Mouse (Mus musculus): ENCODE measurements around the gene Cntfr. TPM values are rescaled to one million over a fixed set of nuclear protein-coding genes. Genes with fewer than 3 reads are reported as not detected.
"Not testable (repeated sequence)": the region's sequence is repeated elsewhere in the genome, so short reads cannot be mapped to it uniquely, and the experiment has no call there.

Cntfr gene
- total and polyA plus RNA-seq, 3 experiments: 0.33 to 1.7 TPM; not detected in 1

DNA sequence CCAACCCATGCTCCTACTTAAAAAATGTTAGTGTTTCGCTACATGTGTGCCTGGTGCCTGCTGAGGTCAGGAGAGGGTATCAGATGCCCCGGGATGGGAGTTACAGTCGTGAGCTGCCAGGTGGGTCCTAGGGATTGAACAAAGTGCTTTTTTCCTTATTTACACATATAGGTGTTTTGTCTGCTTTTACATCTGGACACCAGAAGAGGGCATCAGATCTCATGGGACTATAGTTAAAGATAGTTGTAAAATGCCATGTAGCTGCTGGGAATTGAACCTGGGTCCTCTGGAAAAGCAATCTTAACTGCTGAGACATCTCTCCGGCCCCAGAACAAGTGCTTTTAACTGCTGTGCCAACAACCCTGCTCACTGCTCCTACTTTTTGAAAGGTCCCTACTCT lies 13.3 kb upstream of the Cntfr start:
- TF ChIP-seq POLR2AphosphoS5 (IDR thresholded peaks at IDR 0.05; ENCODE audit: insufficient replicate concordance, low read depth, low read length) (no peak), TAL1 (conservative IDR thresholded peaks at IDR 0.05; ENCODE audit: low read depth, low read length) (no peak), GATA1 (IDR thresholded peaks at IDR 0.05; ENCODE audit: borderline replicate concordance, low read length) (no peak), GATA2 (IDR thresholded peaks at IDR 0.05; ENCODE audit: borderline replicate concordance, low read depth, low read length) (no peak), CTCF (IDR thresholded peaks at IDR 0.05; ENCODE audit: low read depth, low read length) (no peak)
- Histone ChIP-seq H3K4me3 (ENCODE audit: low read depth, low read length) (no peak overlapping the region), H3K27me3 (ENCODE audit: insufficient read depth, low read length) (peaks cover 17% of the 10 kb centered on the region), H3K36me3 (replicated peaks) (peaks cover 37% of the 10 kb centered on the region), H3K4me1 (ENCODE audit: insufficient read depth, low read depth, low read length) (peaks cover 51% of the 10 kb centered on the region), H3K9me3 (replicated peaks) (no peaks in the 10 kb centered on the region)
- ATAC-seq (ENCODE audit: extremely low read depth, insufficient number of reproducible peaks, low FRiP score, poor library complexity, severe bottlenecking) (no peak), DNase-seq (ENCODE audit: low spot score) (no peak)

DNA sequence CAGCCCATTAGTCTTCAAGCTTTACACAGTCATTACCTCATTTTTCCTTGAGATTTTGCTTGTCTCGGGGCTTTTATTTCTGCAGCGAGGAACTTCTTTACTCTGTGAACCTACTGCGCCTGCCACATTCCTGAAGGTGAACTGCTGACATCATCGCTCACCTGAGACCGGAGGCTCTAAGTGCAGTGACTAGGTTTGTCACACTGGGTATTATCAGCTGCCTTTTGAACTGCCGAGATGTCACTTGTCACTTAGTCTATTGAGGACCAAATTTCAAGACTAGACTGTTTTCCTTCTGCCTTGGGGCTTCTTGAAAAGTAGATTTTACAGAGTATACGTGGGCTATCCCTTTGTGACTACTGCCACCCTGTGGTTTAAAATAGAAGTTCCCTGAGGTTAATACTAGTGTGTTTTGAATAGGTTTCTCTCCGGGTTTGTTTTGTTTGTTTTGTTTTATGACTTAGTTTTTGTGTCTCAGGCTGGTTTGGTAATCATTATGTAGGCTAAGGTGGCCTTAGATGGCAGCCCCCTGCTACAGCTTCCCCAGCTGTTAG lies 11.4 kb upstream of the Cntfr start:
- Histone ChIP-seq H3K4me1 (ENCODE audit: insufficient read depth, low read depth, low read length) (peaks cover 36% of the 10 kb centered on the region), H3K4me3 (ENCODE audit: low read depth, low read length) (no peak overlapping the region), H3K36me3 (replicated peaks) (peaks cover 27% of the 10 kb centered on the region), H3K27me3 (ENCODE audit: insufficient read depth, low read length) (peaks cover 23% of the 10 kb centered on the region), H3K9me3 (replicated peaks) (no peaks in the 10 kb centered on the region)
- TF ChIP-seq CTCF (IDR thresholded peaks at IDR 0.05; ENCODE audit: low read depth, low read length) (no peak), GATA1 (IDR thresholded peaks at IDR 0.05; ENCODE audit: borderline replicate concordance, low read length) (no peak), POLR2AphosphoS5 (IDR thresholded peaks at IDR 0.05; ENCODE audit: insufficient replicate concordance, low read depth, low read length) (no peak), TAL1 (conservative IDR thresholded peaks at IDR 0.05; ENCODE audit: low read depth, low read length) (no peak), GATA2 (IDR thresholded peaks at IDR 0.05; ENCODE audit: borderline replicate concordance, low read depth, low read length) (no peak)
- DNase-seq (ENCODE audit: low spot score): no peak
- no peak for ATAC-seq (ENCODE audit: extremely low read depth, insufficient number of reproducible peaks, low FRiP score, poor library complexity, severe bottlenecking)

DNA sequence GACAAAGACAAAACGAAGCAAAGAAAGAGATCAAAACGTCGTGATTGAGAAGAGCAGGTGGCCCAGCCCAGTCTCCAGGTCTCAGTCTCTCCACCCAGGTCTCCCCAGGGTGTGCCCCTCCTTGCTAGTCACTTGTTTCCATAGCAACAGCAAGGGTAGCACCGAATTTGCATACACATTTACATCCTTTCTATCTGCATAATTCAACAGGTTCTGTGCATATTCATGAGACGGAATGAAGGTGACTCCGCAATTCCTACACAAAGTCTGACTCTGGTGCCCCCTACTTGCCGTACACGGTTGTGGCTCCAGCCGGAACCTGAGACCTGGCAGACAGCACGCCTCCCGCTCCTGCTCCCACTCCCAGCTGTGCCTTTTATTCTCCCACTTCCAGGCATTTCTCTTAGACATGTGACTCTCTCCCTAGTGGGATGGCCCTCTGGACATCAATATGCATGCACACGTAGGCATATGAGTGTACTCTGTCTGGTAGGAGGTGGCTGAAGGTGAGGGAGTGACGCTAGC lies 10.2 kb upstream of the Cntfr start:
- peaks cover 28% of the 10 kb centered on the region for H3K4me1 ChIP-seq (ENCODE audit: insufficient read depth, low read depth, low read length)
- TF ChIP-seq CTCF (IDR thresholded peaks at IDR 0.05; ENCODE audit: low read depth, low read length) (no peak), GATA1 (IDR thresholded peaks at IDR 0.05; ENCODE audit: borderline replicate concordance, low read length) (no peak), GATA2 (IDR thresholded peaks at IDR 0.05; ENCODE audit: borderline replicate concordance, low read depth, low read length) (no peak), TAL1 (conservative IDR thresholded peaks at IDR 0.05; ENCODE audit: low read depth, low read length) (no peak), POLR2AphosphoS5 (IDR thresholded peaks at IDR 0.05; ENCODE audit: insufficient replicate concordance, low read depth, low read length) (no peak)
- peak; percentile 44 for DNase-seq (ENCODE audit: low spot score)
- H3K36me3 ChIP-seq (replicated peaks): peaks cover 20% of the 10 kb centered on the region
- no peaks in the 10 kb centered on the region for H3K9me3 ChIP-seq (replicated peaks)
- ATAC-seq (ENCODE audit: extremely low read depth, insufficient number of reproducible peaks, low FRiP score, poor library complexity, severe bottlenecking): peak; percentile 22
- H3K4me3 ChIP-seq (ENCODE audit: low read depth, low read length): no peak overlapping the region
- peaks cover 23% of the 10 kb centered on the region for H3K27me3 ChIP-seq (ENCODE audit: insufficient read depth, low read length)

DNA sequence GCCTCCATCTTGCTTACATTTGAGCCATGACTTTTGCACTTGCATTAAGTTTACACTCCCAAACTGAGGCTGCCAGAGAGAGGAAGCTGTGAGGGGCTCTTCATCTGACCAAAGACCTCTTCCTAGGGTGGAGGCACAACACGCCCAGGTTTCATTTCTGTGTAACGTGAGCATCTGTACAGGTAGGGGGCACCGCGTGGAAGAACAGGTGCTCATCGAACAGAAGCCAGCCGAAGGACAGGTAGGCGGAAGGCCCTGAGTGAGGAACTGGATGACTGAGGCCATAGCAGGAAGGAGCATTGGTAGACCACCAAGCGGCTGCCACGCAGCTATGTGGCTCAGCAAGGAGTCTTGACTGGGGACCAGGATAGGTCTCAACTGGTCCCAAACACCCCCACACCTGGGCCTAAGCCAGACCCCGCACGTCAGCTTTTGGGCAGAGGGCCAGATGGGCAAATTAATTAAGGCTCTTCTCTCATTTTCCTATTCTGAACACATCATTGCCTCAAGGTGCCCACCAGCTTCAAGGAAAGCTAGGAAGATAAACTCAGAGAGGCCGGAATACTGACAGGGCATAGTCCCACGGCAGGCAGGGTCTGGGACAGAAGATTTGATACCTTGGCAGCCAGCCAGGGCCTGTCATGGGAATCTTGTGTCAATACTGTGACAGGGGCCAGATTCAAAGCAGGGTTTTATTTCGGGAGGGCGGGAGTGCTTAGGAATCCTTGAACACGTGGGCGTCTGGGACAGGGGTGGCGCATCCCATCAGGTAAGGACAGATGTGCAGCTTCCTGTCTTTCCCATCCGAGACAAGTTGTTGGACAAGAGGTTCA lies 9.2 kb upstream of the Cntfr start:
- H3K27me3 ChIP-seq (ENCODE audit: insufficient read depth, low read length): peaks cover 23% of the 10 kb centered on the region

DNA sequence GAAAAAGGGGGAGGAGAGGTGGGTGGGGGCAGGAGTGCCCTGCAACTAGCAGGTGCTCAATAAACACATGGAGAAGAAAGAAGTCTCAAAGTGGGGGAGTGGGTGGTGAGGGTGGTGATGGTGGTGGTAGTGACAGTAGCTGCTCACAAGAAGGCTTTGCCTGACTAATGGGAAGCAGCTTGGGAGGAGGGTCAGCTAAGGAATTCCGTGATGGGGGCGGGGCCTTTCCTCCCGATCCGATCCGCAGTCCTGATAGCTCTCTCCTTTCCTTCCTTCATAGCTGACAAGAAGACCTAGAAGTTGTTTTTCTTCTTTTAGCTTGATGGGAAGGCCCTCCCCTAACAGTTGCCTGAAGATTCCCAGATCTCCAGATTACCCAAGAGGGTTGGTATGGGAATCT lies 7.8 kb upstream of the Cntfr start:
- DNase-seq (ENCODE audit: low spot score) (no peak), ATAC-seq (ENCODE audit: extremely low read depth, insufficient number of reproducible peaks, low FRiP score, poor library complexity, severe bottlenecking) (no peak)
- no peaks in the 10 kb centered on the region for H3K36me3 ChIP-seq (replicated peaks)
- H3K9me3 ChIP-seq (replicated peaks): no peaks in the 10 kb centered on the region
- peaks cover 23% of the 10 kb centered on the region for H3K27me3 ChIP-seq (ENCODE audit: insufficient read depth, low read length)
- TF ChIP-seq GATA1 (IDR thresholded peaks at IDR 0.05; ENCODE audit: borderline replicate concordance, low read length) (no peak), CTCF (IDR thresholded peaks at IDR 0.05; ENCODE audit: low read depth, low read length) (no peak), GATA2 (IDR thresholded peaks at IDR 0.05; ENCODE audit: borderline replicate concordance, low read depth, low read length) (no peak), POLR2AphosphoS5 (IDR thresholded peaks at IDR 0.05; ENCODE audit: insufficient replicate concordance, low read depth, low read length) (no peak), TAL1 (conservative IDR thresholded peaks at IDR 0.05; ENCODE audit: low read depth, low read length) (no peak)
- H3K4me1 ChIP-seq (ENCODE audit: insufficient read depth, low read depth, low read length): peaks cover 15% of the 10 kb centered on the region
- H3K4me3 ChIP-seq (ENCODE audit: low read depth, low read length): no peak overlapping the region

More for the DNA sequence above, 9.2 kb upstream of the Cntfr start:
- H3K36me3 ChIP-seq (replicated peaks): peaks cover 11% of the 10 kb centered on the region
- no peak for TF ChIP-seq TAL1 (conservative IDR thresholded peaks at IDR 0.05; ENCODE audit: low read depth, low read length)
- TF ChIP-seq GATA1 (IDR thresholded peaks at IDR 0.05; ENCODE audit: borderline replicate concordance, low read length): no peak
- no peaks in the 10 kb centered on the region for H3K9me3 ChIP-seq (replicated peaks)
- ATAC-seq (ENCODE audit: extremely low read depth, insufficient number of reproducible peaks, low FRiP score, poor library complexity, severe bottlenecking): no peak
- no peak overlapping the region for H3K4me3 ChIP-seq (ENCODE audit: low read depth, low read length)
- no peak for DNase-seq (ENCODE audit: low spot score)
- H3K4me1 ChIP-seq (ENCODE audit: insufficient read depth, low read depth, low read length): peaks cover 18% of the 10 kb centered on the region

DNA sequence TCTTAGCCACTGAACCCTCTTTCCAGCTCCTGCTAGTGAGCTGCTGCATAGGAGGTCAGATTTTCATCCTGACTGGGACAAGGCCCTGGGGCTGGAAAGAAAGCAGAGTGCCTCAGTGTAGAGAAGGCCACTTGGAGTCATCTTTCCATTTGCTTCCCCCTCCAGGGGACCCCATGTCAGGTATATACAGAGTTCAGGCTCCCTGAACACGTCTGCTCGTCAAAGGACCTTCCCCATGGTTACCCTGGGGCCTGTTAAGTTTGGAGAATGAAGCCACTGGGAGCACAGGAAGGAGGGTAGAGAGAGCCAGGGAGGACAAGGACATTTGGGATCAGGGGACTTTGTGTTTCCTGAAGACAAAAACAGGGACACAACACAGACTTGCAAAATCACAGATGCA lies 5.3 kb upstream of the Cntfr start:
- ATAC-seq (ENCODE audit: extremely low read depth, insufficient number of reproducible peaks, low FRiP score, poor library complexity, severe bottlenecking); DNase-seq (ENCODE audit: low spot score); H3K4me3 ChIP-seq (ENCODE audit: low read depth, low read length); H3K9me3 ChIP-seq (replicated peaks); H3K4me1 ChIP-seq (ENCODE audit: insufficient read depth, low read depth, low read length); H3K36me3 ChIP-seq (replicated peaks): not testable (repeated sequence)
- H3K27me3 ChIP-seq (ENCODE audit: insufficient read depth, low read length): peaks cover 16% of the 10 kb centered on the region

DNA sequence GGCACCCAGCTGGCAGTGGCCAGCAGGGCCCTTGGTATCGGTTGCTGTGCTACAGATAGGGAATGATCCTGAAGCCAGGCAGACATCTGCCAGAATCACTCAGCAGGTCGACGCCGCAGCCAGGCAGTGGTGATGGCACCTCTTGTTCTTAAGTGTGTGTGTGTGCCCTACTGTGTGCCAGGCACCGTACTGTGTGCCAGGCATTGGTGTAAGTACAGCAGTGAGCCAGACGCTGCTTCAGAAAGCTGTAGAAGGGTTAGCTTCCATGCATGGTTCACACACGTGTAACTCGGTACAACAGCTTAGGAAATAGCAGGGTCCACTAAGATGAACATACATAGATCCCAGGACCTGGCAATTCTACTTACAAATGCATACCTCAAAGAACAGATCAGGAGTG lies 3.3 kb upstream of the Cntfr start:
- not testable (repeated sequence) for ATAC-seq (ENCODE audit: extremely low read depth, insufficient number of reproducible peaks, low FRiP score, poor library complexity, severe bottlenecking); DNase-seq (ENCODE audit: low spot score); H3K9me3 ChIP-seq (replicated peaks); H3K27me3 ChIP-seq (ENCODE audit: insufficient read depth, low read length); H3K4me3 ChIP-seq (ENCODE audit: low read depth, low read length); H3K4me1 ChIP-seq (ENCODE audit: insufficient read depth, low read depth, low read length); H3K36me3 ChIP-seq (replicated peaks)

DNA sequence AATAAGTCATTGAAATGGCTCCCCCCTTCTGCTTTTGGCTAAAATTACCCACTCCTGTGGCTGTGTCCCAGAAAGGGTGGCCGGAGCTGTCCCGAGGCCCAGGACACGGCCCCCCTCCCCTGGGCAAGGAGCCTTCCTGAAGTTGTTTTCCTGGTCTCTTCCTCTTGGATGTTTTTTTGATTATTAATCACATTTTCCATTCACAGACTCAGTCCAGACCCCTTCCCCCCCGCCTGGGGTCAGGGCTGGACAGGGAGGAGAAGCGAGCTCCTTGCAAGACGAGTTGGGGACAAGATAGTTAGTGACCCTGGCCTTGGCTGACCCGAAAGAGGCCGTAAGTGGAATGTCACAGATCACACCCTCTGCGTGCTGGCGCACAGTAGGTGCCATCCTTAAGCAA lies 2.9 kb upstream of the Cntfr start, which contains the start of gene Il11ra1:
TSS of gene Il11ra1 (plus strand) at position 207 of the 400 bp plus-strand sequence.
- ATAC-seq (ENCODE audit: extremely low read depth, insufficient number of reproducible peaks, low FRiP score, poor library complexity, severe bottlenecking): not testable (repeated sequence)

DNA sequence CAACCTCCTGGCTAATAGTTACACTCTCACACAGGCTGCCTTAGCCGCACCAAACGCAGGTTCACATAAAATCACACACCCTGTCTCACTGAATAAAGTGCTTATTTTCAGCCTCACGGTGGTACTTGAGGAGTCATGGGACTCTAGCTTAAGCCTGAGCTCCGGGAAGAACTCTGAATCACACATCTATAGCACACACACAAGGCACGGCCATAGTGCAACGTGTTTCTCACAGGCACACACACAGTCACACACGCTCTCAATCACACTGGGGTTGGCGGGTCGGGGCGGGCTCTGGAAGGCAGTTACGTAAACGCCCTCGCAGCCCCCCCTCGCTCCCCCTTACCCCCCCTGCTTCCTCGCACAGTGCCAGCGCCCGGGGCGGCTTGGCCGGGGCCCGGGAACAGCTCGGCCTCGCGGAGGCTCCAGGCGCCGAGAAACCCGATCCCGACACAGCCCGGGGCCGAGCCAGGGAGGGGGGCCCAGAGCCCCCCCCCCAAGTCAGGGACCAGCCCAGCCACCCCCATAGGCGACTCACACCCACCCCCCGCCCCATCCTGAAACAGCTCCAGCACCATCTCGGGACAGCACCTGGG lies 1.6 kb upstream of the Cntfr start:
- not testable (repeated sequence) for ATAC-seq (ENCODE audit: extremely low read depth, insufficient number of reproducible peaks, low FRiP score, poor library complexity, severe bottlenecking)

More for the DNA sequence above, 2.9 kb upstream of the Cntfr start, which contains the start of gene Il11ra1:
- not testable (repeated sequence) for H3K27me3 ChIP-seq (ENCODE audit: insufficient read depth, low read length); DNase-seq (ENCODE audit: low spot score); H3K36me3 ChIP-seq (replicated peaks); H3K4me3 ChIP-seq (ENCODE audit: low read depth, low read length); H3K9me3 ChIP-seq (replicated peaks); H3K4me1 ChIP-seq (ENCODE audit: insufficient read depth, low read depth, low read length)

More for the DNA sequence above, 1.6 kb upstream of the Cntfr start:
- H3K36me3 ChIP-seq (replicated peaks); H3K27me3 ChIP-seq (ENCODE audit: insufficient read depth, low read length); H3K4me1 ChIP-seq (ENCODE audit: insufficient read depth, low read depth, low read length); H3K9me3 ChIP-seq (replicated peaks); H3K4me3 ChIP-seq (ENCODE audit: low read depth, low read length); DNase-seq (ENCODE audit: low spot score): not testable (repeated sequence)
